Mouse (Mus musculus) T-helper 17 cell (primary cell): ENCODE results near the gene Crybg3.

ENCODE experiments used
- in situ Hi-C, 2 experiments: fragments of 300-600 bp; cut with MboI, MseI; formaldehyde crosslinking; loops; 1 replicate in 1 of 2; 2 replicates in 1 of 2; pipeline ENCODE4 v1.15.1; 2025; ENCODE audit warnings: high pct_unique_total_duplicates in 2 of 2

Crybg3 gene

GRCm38 (mm10) chr16:59585706-59586244 lies 15.0 kb downstream of the Crybg3 start:
- in situ Hi-C loops, result no loop called here

GRCm38 (mm10) chr16:59583515-59583914 lies 17.3 kb downstream of the Crybg3 start:
- in situ Hi-C loops, result no loop called here

- in situ Hi-C loops, result no loop called here
These were observed 21.5 kb downstream of the Crybg3 start for GRCm38 (mm10) chr16:59579237-59579636.

- in situ Hi-C loops, result no loop called here
These were observed 26.8 kb downstream of the Crybg3 start for GRCm38 (mm10) chr16:59573961-59574360.

GRCm38 (mm10) chr16:59572685-59573084 lies 28.1 kb downstream of the Crybg3 start:
- in situ Hi-C loops, result no loop called here

- in situ Hi-C loops, result no loop called here
These were observed 30.0 kb downstream of the Crybg3 start for GRCm38 (mm10) chr16:59570807-59571206.

GRCm38 (mm10) chr16:59569837-59570236 lies 30.9 kb downstream of the Crybg3 start:
- in situ Hi-C loops, result no loop called here

- in situ Hi-C loops, result no loop called here
These were observed 32.9 kb downstream of the Crybg3 start for GRCm38 (mm10) chr16:59567721-59568381.

- in situ Hi-C loops, result no loop called here
These were observed 34.3 kb downstream of the Crybg3 start for GRCm38 (mm10) chr16:59566437-59566836.

GRCm38 (mm10) chr16:59565631-59566030 lies 35.1 kb downstream of the Crybg3 start:
- in situ Hi-C loops, result no loop called here

- in situ Hi-C loops, result no loop called here
These were observed 36.8 kb downstream of the Crybg3 start for GRCm38 (mm10) chr16:59564025-59564424.

- in situ Hi-C loops, result loop anchor here in 1 of 2 experiments (5.0 to 10.0 kb wide), 2 partner anchors 43 to 1935 kb away; partner anchors contain the start of gene Crybg3
These were observed 41.2 kb downstream of the Crybg3 start for GRCm38 (mm10) chr16:59559300-59560200.

GRCm38 (mm10) chr16:59558916-59559299 lies 41.9 kb downstream of the Crybg3 start:
- in situ Hi-C loops, result loop anchor here in 1 of 2 experiments (5.0 to 10.0 kb wide), 2 partner anchors 43 to 1934 kb away; partner anchors contain the start of gene Crybg3

GRCm38 (mm10) chr16:59553490-59554161 lies 47.2 kb downstream of the Crybg3 start:
- in situ Hi-C loops, result loop anchor here in 1 of 2 experiments (10.0 kb wide), 1 partner anchor 1929 kb away; no protein-coding TSS in a partner anchor

GRCm38 (mm10) chr16:59551507-59551906 lies 49.3 kb downstream of the Crybg3 start:
- in situ Hi-C loops, result loop anchor here in 1 of 2 experiments (10.0 kb wide), 1 partner anchor 1927 kb away; no protein-coding TSS in a partner anchor

GRCm38 (mm10) chr16:59549631-59550030 lies 51.1 kb downstream of the Crybg3 start:
- in situ Hi-C loops, result loop anchor here in 1 of 2 experiments (10.0 kb wide), 1 partner anchor 1925 kb away; no protein-coding TSS in a partner anchor

GRCm38 (mm10) chr16:59548582-59548947 lies 52.2 kb downstream of the Crybg3 start:
- in situ Hi-C loops, result no loop called here

- in situ Hi-C loops, result no loop called here
These were observed 52.7 kb downstream of the Crybg3 start for GRCm38 (mm10) chr16:59547887-59548581.

- in situ Hi-C loops, result no loop called here
These were observed 53.3 kb downstream of the Crybg3 start for GRCm38 (mm10) chr16:59547466-59547865.

- in situ Hi-C loops, result no loop called here
These were observed 55.4 kb downstream of the Crybg3 start for GRCm38 (mm10) chr16:59545360-59545759.

- in situ Hi-C loops, result no loop called here
These were observed 59.4 kb downstream of the Crybg3 start for GRCm38 (mm10) chr16:59541382-59541781.
